Mouse (Mus musculus) neural tube, embryonic 15.5 days (tissue): Measurements from ENCODE around the gene Atp8a1. TPM values are rescaled to one million over a fixed set of nuclear protein-coding genes. Genes with fewer than 3 reads are reported as not detected.

Source experiments
- ATAC-seq: fragments of 200-750 bp; cut with Nextera tagmentation; 2 replicates; pipeline ENCODE4 v1.8.0; 2017; ENCODE audit warnings: mild to moderate bottlenecking, moderate TSS enrichment, moderate library complexity; ENCODE audit not compliant: low FRiP score
- H3K27ac ChIP-seq: fragments of 300-500 bp; sonication (generic); replicated peaks from 2 replicates; pipeline ENCODE4 v1.5.1; 2015; ENCODE audit warnings: mild to moderate bottlenecking, inconsistent platforms
- H3K27me3 ChIP-seq: fragments of 300-500 bp; sonication (generic); replicated peaks from 2 replicates; pipeline ENCODE4 v1.6.1; 2015; ENCODE audit warnings: inconsistent platforms
- H3K36me3 ChIP-seq: fragments of 300-500 bp; sonication (generic); 2 replicates; pipeline ENCODE4 v1.6.1; 2015; ENCODE audit warnings: inconsistent platforms
- H3K4me1 ChIP-seq: fragments of 300-500 bp; sonication (generic); 2 replicates; pipeline ENCODE4 v1.6.1; 2015; ENCODE audit warnings: inconsistent platforms
- H3K4me2 ChIP-seq: fragments of 300-500 bp; sonication (generic); 2 replicates; pipeline ENCODE4 v1.6.1; 2015; ENCODE audit warnings: inconsistent platforms, mild to moderate bottlenecking, moderate library complexity
- H3K4me3 ChIP-seq: fragments of 300-500 bp; sonication (generic); replicated peaks from 2 replicates; pipeline ENCODE4 v1.5.1; 2015; ENCODE audit warnings: mild to moderate bottlenecking, inconsistent platforms
- H3K9ac ChIP-seq: fragments of 300-500 bp; sonication (generic); replicated peaks from 2 replicates; pipeline ENCODE4 v1.6.1; 2015; ENCODE audit warnings: mild to moderate bottlenecking, inconsistent platforms
- H3K9me3 ChIP-seq: fragments of 300-500 bp; sonication (generic); replicated peaks from 2 replicates; pipeline ENCODE4 v1.6.1; 2016; ENCODE audit warnings: inconsistent platforms
- WGBS: fragments of 180-500 bp; shearing (Covaris S2); methylation state at CpG from one replicate; pipeline ENCODE4 v1.1.7; 2015; ENCODE audit warnings: mixed read lengths; 5-methylcytosine and 5-hydroxymethylcytosine counted together
- microRNA-seq: library from miRNA; unstranded; fragments of <30 nt; microRNA quantifications from one replicate; pipeline ENCODE4, GENCODE M21; 2017
- polyA plus RNA-seq: library from polyadenylated mRNA; unstranded; fragments of >200 nt; fragmentation: Nextera tagmentation; extraction: Ambion mirVana; gene quantifications from 2 replicates; pipeline ENCODE4 v1.2.1, GENCODE M21; 2015

The Atp8a1 gene
- polyA plus RNA-seq, 1 experiment from 2014 or later: 56.5 TPM

GRCm38 (mm10) chr5:67575705-67576104 lies 271.5 kb downstream of the Atp8a1 start:
- Histone ChIP-seq H3K9me3 (no peaks in the 10 kb centered on the region), H3K27ac (no peak overlapping the region), H3K4me1 (0 out of 2 replicates have a peak, but pooled peaks cover 4% of the 10 kb centered on the region), H3K9ac (no peak overlapping the region), H3K36me3 (no peaks in the 10 kb centered on the region), H3K27me3 (no peaks in the 10 kb centered on the region), H3K4me3 (no peak overlapping the region), H3K4me2 (no peak overlapping the region)
- WGBS: 89% methylated on average over 2 of the region's 2 CpGs
- ATAC-seq: no peak

- H3K9me3 ChIP-seq: no peaks in the 10 kb centered on the region
- WGBS: 90% methylated on average over 9 of the region's 9 CpGs
- 0 out of 2 replicates have a peak, but pooled peaks cover 4% of the 10 kb centered on the region for H3K4me1 ChIP-seq
- H3K27me3 ChIP-seq: no peaks in the 10 kb centered on the region
- H3K36me3 ChIP-seq: no peaks in the 10 kb centered on the region
- no peak for ATAC-seq
- no peak overlapping the region for H3K4me2 ChIP-seq
- no peak overlapping the region for H3K4me3 ChIP-seq
- H3K9ac ChIP-seq: no peak overlapping the region
- H3K27ac ChIP-seq: no peak overlapping the region
Observed at GRCm38 (mm10) chr5:67574039-67574438, 273.2 kb downstream of the Atp8a1 start.

- Histone ChIP-seq H3K9ac (no peak overlapping the region), H3K4me1 (0 out of 2 replicates have a peak, but pooled peaks cover 4% of the 10 kb centered on the region), H3K36me3 (no peaks in the 10 kb centered on the region), H3K27me3 (no peaks in the 10 kb centered on the region), H3K27ac (no peak overlapping the region), H3K4me3 (no peak overlapping the region), H3K9me3 (no peaks in the 10 kb centered on the region), H3K4me2 (no peak overlapping the region)
- no peak for ATAC-seq
- 65% methylated on average over 6 of the region's 6 CpGs for WGBS
Observed at GRCm38 (mm10) chr5:67572552-67573155, 274.6 kb downstream of the Atp8a1 start.

Small RNAs within 50 kb of the gene (microRNA-seq; reads per million reads assigned to microRNA genes)
- gene Gm23617: not detected

Other genes starting within 250 kb of the Atp8a1 start
- 3.0 and 3.7 TPM in 2 replicates for gene Shisa3, start 239.6 kb downstream of the Atp8a1 start, polyA plus RNA-seq
- gene Gm5108, start 94.2 kb upstream of the Atp8a1 start, polyA plus RNA-seq: not detected in 2 replicates
- not detected in 2 replicates for gene Gm21905, start 99.0 kb upstream of the Atp8a1 start, polyA plus RNA-seq
- gene Grxcr1, start 184.4 kb upstream of the Atp8a1 start, polyA plus RNA-seq: not detected in 2 replicates